Mouse (Mus musculus): ENCODE data around the gene Mrpl40.

DNA sequence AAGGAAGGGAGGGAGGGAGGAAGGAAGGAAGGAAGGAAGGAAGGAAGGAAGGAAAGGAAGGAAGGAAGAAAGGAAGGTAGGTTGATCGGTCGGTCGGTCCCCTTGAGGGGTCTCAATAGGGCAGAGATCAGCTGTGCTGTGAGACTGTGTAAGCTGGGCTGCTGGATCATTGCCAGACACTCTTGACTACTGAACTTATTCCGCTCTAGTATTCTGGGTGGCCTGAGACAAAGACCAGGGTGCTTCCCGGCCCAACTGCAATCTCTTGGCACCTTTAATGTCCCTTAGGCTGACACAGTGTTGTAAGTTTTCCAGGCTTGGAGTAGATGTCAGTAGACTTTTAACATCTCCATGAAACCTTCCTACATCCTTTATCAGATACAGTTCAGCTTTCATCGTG lies 47.6 kb downstream of the Mrpl40 start:
- TF ChIP-seq POLR2A (IDR thresholded peaks at IDR 0.05; ENCODE audit: insufficient read depth, low read depth, low read length) (no peak), CTCF (IDR thresholded peaks at IDR 0.05; ENCODE audit: insufficient read depth, low read depth, low read length) (no peak)

Data from olfactory bulb, adult 2 months (tissue).